Mouse (Mus musculus): ENCODE measurements around the gene Rhbdd2. TPM values are rescaled to one million over a fixed set of nuclear protein-coding genes. Genes with fewer than 3 reads are reported as not detected.

Rhbdd2 gene
- total RNA-seq, 2 experiments from 2014 or later: 84.3 to 85.9 TPM

- intact Hi-C loops (cut with DNase I): no loop called here
- no peak for TF ChIP-seq CTCF (IDR thresholded peaks at IDR 0.05)
- H3K4me3 ChIP-seq: no peak overlapping the region
- no peak for DNase-seq (ENCODE audit: extremely low spot score in 1 of 2, low spot score in 2 of 2)
- no peak overlapping the region for H3K27ac ChIP-seq
These were observed 60.9 kb downstream of the Rhbdd2 start for GRCm38 (mm10) chr5:135693281-135693853.

- Histone ChIP-seq H3K27ac (no peak overlapping the region), H3K4me3 (no peak overlapping the region)
- no peak for DNase-seq (ENCODE audit: extremely low spot score in 1 of 2, low spot score in 2 of 2)
- intact Hi-C loops (cut with DNase I): no loop called here
- no peak for TF ChIP-seq CTCF (IDR thresholded peaks at IDR 0.05)
These were observed 62.9 kb downstream of the Rhbdd2 start for GRCm38 (mm10) chr5:135695277-135695721.

Other genes with a start within 250 kb of the Rhbdd2 start
- 10 to 100 TPM; 56.6 to 58.3 TPM for gene Pom121, start 238.1 kb upstream of the Rhbdd2 start, total RNA-seq (2021)
- gene Hip1, start 87.5 kb upstream of the Rhbdd2 start, total RNA-seq (2021): 10 to 100 TPM; 48.7 to 51.9 TPM
- gene Ccl26, start 69.0 kb upstream of the Rhbdd2 start, total RNA-seq (2021): not detected
- under 1 TPM in 1 of 2 experiments, not detected in 1; 0.68 TPM for gene Ccl24, start 59.6 kb upstream of the Rhbdd2 start, total RNA-seq (2021)
- 10 to 100 TPM; 86.0 to 93.6 TPM for gene Por, start 37.4 kb downstream of the Rhbdd2 start, total RNA-seq (2021)
- 10 to 100 TPM; 18.3 to 18.4 TPM for gene Tmem120a, start 111.8 kb downstream of the Rhbdd2 start, total RNA-seq (2021)
- not detected for gene Styxl1, start 145.8 kb downstream of the Rhbdd2 start, total RNA-seq (2021)
- gene Mdh2, start 145.9 kb downstream of the Rhbdd2 start, total RNA-seq (2021): 100 to 1,000 TPM; 379 to 386 TPM
- 100 to 1,000 TPM in 1 of 2 experiments, 10 to 100 TPM in 1; 97.9 to 109 TPM for gene Srrm3, start 174.3 kb downstream of the Rhbdd2 start, total RNA-seq (2021)

Measured in left cerebral cortex, adult 2 months (tissue).